Mouse (Mus musculus): ENCODE data around the gene Efl1. TPM values are rescaled to one million over a fixed set of nuclear protein-coding genes. Genes with fewer than 3 reads are reported as not detected.

Gene Efl1
- polyA plus RNA-seq (2016; fragmentation: Nextera tagmentation; extraction: Ambion mirVana), result 21.0 and 24.3 TPM in 2 replicates

- peaks cover 12% of the 10 kb centered on the region for H3K36me3 ChIP-seq
- peak within 1 kb of the TSS; percentile 78 for H3K4me2 ChIP-seq
- peaks cover 14% of the 10 kb centered on the region for H3K4me1 ChIP-seq (replicated peaks)
- peak within 1 kb of the TSS; percentile 74 for H3K4me3 ChIP-seq (replicated peaks)
- H3K9me3 ChIP-seq, result no peaks in the 10 kb centered on the region
- ATAC-seq (ENCODE audit: insufficient number of reproducible peaks, insufficient read depth, low FRiP score, low TSS enrichment, low read depth), result peak; percentile 95
- under 1% methylated on average over 46 of the region's 46 CpGs for WGBS
- no peaks in the 10 kb centered on the region for H3K27me3 ChIP-seq
- no peak within 1 kb of the TSS for H3K27ac ChIP-seq
- peak within 1 kb of the TSS; percentile 65 for H3K9ac ChIP-seq (replicated peaks)
These were observed at the start of gene Efl1, which contains the start of gene Saxo2 for GRCm38 (mm10) chr7:82648353-82649080. Gene Efl1, plus strand, starts transcription at chr7:82648614. Gene Saxo2, minus strand, starts transcription at chr7:82648528.

- H3K27ac ChIP-seq, result no peak overlapping the region
- H3K4me2 ChIP-seq, result no peak overlapping the region
- no peaks in the 10 kb centered on the region for H3K9me3 ChIP-seq
- H3K4me1 ChIP-seq (replicated peaks), result peaks cover 8% of the 10 kb centered on the region; the same call in 1 of the 2 replicates
- no peaks in the 10 kb centered on the region for H3K27me3 ChIP-seq
- no peak overlapping the region for H3K4me3 ChIP-seq (replicated peaks)
- ATAC-seq (ENCODE audit: insufficient number of reproducible peaks, insufficient read depth, low FRiP score, low TSS enrichment, low read depth), result no peak
- 87% methylated on average over 4 of the region's 4 CpGs for WGBS
- no peaks in the 10 kb centered on the region for H3K36me3 ChIP-seq
- no peak overlapping the region for H3K9ac ChIP-seq (replicated peaks)
These were observed 46.4 kb upstream of the Efl1 start for GRCm38 (mm10) chr7:82602008-82602407.

- no peaks in the 10 kb centered on the region for H3K36me3 ChIP-seq
- no peak overlapping the region for H3K9ac ChIP-seq (replicated peaks)
- 86% methylated on average over 6 of the region's 6 CpGs for WGBS
- H3K9me3 ChIP-seq, result no peaks in the 10 kb centered on the region
- ATAC-seq (ENCODE audit: insufficient number of reproducible peaks, insufficient read depth, low FRiP score, low TSS enrichment, low read depth), result no peak
- peaks cover 8% of the 10 kb centered on the region; the same call in 1 of the 2 replicates for H3K4me1 ChIP-seq (replicated peaks)
- H3K27ac ChIP-seq, result no peak overlapping the region
- no peak overlapping the region for H3K4me2 ChIP-seq
- no peak overlapping the region for H3K4me3 ChIP-seq (replicated peaks)
- no peaks in the 10 kb centered on the region for H3K27me3 ChIP-seq
These were observed 43.0 kb upstream of the Efl1 start for GRCm38 (mm10) chr7:82605425-82605824.

- Histone ChIP-seq H3K4me3 (replicated peaks) (no peak overlapping the region), H3K4me1 (replicated peaks) (no peaks in the 10 kb centered on the region), H3K27me3 (no peaks in the 10 kb centered on the region), H3K4me2 (no peak overlapping the region), H3K9ac (replicated peaks) (no peak overlapping the region), H3K36me3 (no peaks in the 10 kb centered on the region), H3K9me3 (no peaks in the 10 kb centered on the region), H3K27ac (no peak overlapping the region)
- WGBS, result 60% methylated on average over 3 of the region's 3 CpGs
- no peak for ATAC-seq (ENCODE audit: insufficient number of reproducible peaks, insufficient read depth, low FRiP score, low TSS enrichment, low read depth)
These were observed 38.8 kb upstream of the Efl1 start for GRCm38 (mm10) chr7:82609629-82610028.

- Histone ChIP-seq H3K4me1 (replicated peaks) (no peaks in the 10 kb centered on the region), H3K4me2 (no peak overlapping the region), H3K36me3 (no peaks in the 10 kb centered on the region), H3K27me3 (no peaks in the 10 kb centered on the region), H3K9ac (replicated peaks) (no peak overlapping the region), H3K4me3 (replicated peaks) (no peak overlapping the region), H3K27ac (no peak overlapping the region), H3K9me3 (no peaks in the 10 kb centered on the region)
- ATAC-seq (ENCODE audit: insufficient number of reproducible peaks, insufficient read depth, low FRiP score, low TSS enrichment, low read depth), result no peak
- 14% methylated on average over 7 of the region's 7 CpGs for WGBS
These were observed 23.1 kb upstream of the Efl1 start for GRCm38 (mm10) chr7:82625342-82625741.

DNA sequence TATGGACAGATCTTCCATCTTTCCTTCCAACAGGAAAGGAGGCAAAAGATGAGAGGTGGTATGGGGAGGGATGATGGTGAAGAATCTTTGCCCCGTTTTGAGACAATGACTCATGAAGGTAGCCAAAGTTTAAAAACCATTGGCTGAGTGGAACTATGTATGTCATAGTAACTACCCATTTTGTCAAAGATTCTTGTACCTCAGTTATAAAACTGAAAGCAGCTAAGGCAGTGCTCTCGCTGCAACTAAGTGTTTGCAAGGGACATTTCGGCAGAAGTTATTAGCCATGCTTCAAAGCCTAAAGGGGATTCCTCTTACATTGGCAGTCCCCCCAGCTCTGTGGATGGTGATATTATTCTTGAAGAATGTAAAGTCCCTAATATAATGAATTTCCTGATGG, 1.2 kb upstream of the Efl1 start:
- Histone ChIP-seq H3K4me1 (replicated peaks) (peaks cover 14% of the 10 kb centered on the region), H3K9me3 (no peaks in the 10 kb centered on the region), H3K4me2 (no peak overlapping the region), H3K9ac (replicated peaks) (no peak overlapping the region), H3K27me3 (no peaks in the 10 kb centered on the region), H3K4me3 (replicated peaks) (no peak overlapping the region), H3K27ac (no peak overlapping the region), H3K36me3 (peaks cover 6% of the 10 kb centered on the region)
- ATAC-seq (ENCODE audit: insufficient number of reproducible peaks, insufficient read depth, low FRiP score, low TSS enrichment, low read depth), result no peak
- WGBS, result 86% methylated on average over 3 of the region's 3 CpGs

DNA sequence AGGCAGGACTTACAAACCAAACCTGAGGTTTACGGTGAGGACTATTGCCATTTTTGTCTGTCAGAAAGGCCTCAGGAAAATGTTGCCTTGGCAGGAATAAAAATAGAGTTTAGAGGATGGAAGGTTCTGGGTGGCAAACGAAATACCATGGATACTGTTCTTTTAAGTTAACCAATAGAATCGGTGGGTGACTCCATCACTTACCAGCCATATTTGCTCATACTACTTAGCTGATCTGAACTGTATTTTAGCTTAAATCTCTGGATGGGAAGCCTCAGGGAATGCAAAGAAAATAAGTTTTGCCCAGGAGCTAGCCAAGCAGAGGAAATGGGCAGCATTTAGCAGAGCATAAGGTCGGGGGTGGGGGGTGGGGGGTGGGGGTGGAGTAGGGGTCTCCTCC, 505 bp upstream of the Efl1 start:
- Histone ChIP-seq H3K36me3 (peaks cover 12% of the 10 kb centered on the region), H3K27me3 (no peaks in the 10 kb centered on the region), H3K4me3 (replicated peaks) (peak overlapping the region; percentile 74), H3K9me3 (no peaks in the 10 kb centered on the region), H3K27ac (no peak overlapping the region), H3K4me2 (peak overlapping the region; percentile 78), H3K4me1 (replicated peaks) (peaks cover 14% of the 10 kb centered on the region), H3K9ac (replicated peaks) (peak overlapping the region; percentile 65)
- 31% methylated on average over 4 of the region's 4 CpGs for WGBS
- ATAC-seq (ENCODE audit: insufficient number of reproducible peaks, insufficient read depth, low FRiP score, low TSS enrichment, low read depth), result no peak; the same call in 1 of the 2 replicates

DNA sequence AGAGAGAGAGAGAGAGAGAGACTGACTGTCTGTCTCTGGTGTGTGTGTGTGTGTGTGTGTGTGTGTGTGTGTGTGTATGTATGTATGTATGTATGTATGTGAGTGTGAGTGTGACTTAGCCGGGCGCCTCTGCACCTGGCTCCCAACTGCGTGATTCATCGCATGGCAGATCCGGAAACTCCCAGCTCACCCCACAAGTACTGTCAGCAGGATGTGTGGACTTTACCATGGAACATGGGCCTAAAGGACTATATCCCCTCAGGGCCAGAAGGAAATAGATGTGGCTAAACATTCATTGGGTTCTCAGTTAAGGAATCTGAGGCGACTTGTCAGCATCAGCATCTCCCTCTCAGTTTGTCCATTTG, 649 bp downstream of the Efl1 start:
- Histone ChIP-seq H3K27ac (no peak overlapping the region), H3K36me3 (peaks cover 12% of the 10 kb centered on the region), H3K9me3 (no peaks in the 10 kb centered on the region), H3K4me1 (replicated peaks) (peaks cover 14% of the 10 kb centered on the region), H3K4me3 (replicated peaks) (peak overlapping the region; percentile 74), H3K27me3 (no peaks in the 10 kb centered on the region), H3K9ac (replicated peaks) (peak overlapping the region; percentile 65), H3K4me2 (peak overlapping the region; percentile 78)
- ATAC-seq (ENCODE audit: insufficient number of reproducible peaks, insufficient read depth, low FRiP score, low TSS enrichment, low read depth), result no peak
- 28% methylated on average over 6 of the region's 6 CpGs for WGBS

DNA sequence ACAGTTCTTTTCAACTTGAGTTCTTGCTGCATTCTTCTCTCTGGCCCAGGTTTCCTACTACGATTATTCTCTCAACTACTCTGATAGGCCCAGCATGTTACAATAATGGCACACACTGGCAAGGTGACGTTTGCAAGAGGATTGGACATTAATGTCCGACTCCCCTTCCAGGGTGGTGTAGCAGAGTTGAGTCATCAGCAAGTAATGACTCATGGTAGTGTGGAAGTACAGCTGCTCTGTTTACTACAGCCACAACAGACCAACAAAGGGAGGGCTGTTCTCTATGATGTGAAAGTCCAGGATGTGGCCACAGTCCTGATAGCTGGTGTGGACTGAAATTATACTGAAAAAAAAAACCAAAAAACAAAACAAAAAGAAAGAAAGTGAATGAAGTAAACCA, 16.2 kb downstream of the Efl1 start:
- Histone ChIP-seq H3K27ac (no peak overlapping the region), H3K27me3 (no peaks in the 10 kb centered on the region), H3K9ac (replicated peaks) (no peak overlapping the region), H3K4me1 (replicated peaks) (no peaks in the 10 kb centered on the region), H3K4me2 (no peak overlapping the region), H3K4me3 (replicated peaks) (no peak overlapping the region), H3K9me3 (peaks cover 10% of the 10 kb centered on the region; the same call in 1 of the 2 replicates), H3K36me3 (peaks cover 70% of the 10 kb centered on the region)
- ATAC-seq (ENCODE audit: insufficient number of reproducible peaks, insufficient read depth, low FRiP score, low TSS enrichment, low read depth), result no peak
- 91% methylated on average over 3 of the region's 3 CpGs for WGBS

GRCm38 (mm10) chr7:82676001-82676400, 27.6 kb downstream of the Efl1 start:
- Histone ChIP-seq H3K9me3 (no peaks in the 10 kb centered on the region), H3K4me1 (replicated peaks) (no peaks in the 10 kb centered on the region), H3K4me3 (replicated peaks) (no peak overlapping the region), H3K4me2 (no peak overlapping the region), H3K36me3 (peaks cover 47% of the 10 kb centered on the region), H3K27me3 (no peaks in the 10 kb centered on the region), H3K27ac (no peak overlapping the region), H3K9ac (replicated peaks) (no peak overlapping the region)
- 67% methylated on average over 5 of the region's 5 CpGs for WGBS
- ATAC-seq (ENCODE audit: insufficient number of reproducible peaks, insufficient read depth, low FRiP score, low TSS enrichment, low read depth), result no peak

DNA sequence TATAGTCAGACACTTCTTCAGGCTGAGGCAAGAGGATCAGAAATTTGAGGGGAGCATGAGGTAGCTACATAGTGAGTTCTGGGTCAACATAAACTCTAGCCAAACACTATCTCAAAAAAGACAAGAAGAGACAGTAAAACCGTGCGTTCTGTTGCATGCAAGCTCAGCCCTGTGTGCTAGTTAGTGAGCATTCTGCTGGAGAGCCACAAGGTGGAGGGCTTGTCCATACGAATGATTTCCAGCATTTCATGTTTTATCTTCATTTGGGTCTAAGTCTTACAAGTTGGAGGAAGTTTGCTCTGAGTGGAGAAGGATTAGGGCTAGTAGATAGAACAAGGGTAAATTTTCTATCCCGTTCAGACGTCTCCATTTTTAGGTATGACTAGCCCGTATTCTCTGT, 28.4 kb downstream of the Efl1 start:
- no peak overlapping the region for H3K9ac ChIP-seq (replicated peaks)
- H3K4me2 ChIP-seq, result no peak overlapping the region
- H3K9me3 ChIP-seq, result no peaks in the 10 kb centered on the region
- 83% methylated on average over 6 of the region's 6 CpGs for WGBS
- no peaks in the 10 kb centered on the region for H3K4me1 ChIP-seq (replicated peaks)
- H3K27me3 ChIP-seq, result no peaks in the 10 kb centered on the region
- ATAC-seq (ENCODE audit: insufficient number of reproducible peaks, insufficient read depth, low FRiP score, low TSS enrichment, low read depth), result no peak
- no peak overlapping the region for H3K27ac ChIP-seq
- H3K4me3 ChIP-seq (replicated peaks), result no peak overlapping the region
- H3K36me3 ChIP-seq, result peaks cover 46% of the 10 kb centered on the region

DNA sequence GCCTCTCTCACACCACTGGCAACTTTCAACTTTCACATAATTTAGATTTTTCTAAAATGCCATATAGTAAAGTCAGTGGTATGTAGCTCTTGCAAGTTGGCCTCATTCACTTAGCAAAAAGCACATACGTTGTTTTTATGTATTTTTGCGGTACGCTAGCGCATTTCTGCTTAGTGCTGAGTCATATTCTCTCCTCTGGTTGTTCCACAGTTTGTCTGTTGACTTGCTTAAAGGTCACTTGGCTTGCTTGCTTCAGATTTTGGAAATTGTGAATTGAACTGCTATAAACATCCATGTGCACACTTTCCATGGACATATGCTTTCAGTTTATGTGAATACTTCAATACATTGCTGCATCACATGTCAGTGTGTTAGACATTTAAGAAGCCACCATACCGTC, 31.5 kb downstream of the Efl1 start:
- 92% methylated on average over 5 of the region's 5 CpGs for WGBS
- Histone ChIP-seq H3K9me3 (no peaks in the 10 kb centered on the region), H3K4me3 (replicated peaks) (no peak overlapping the region), H3K27ac (no peak overlapping the region), H3K4me2 (no peak overlapping the region), H3K27me3 (no peaks in the 10 kb centered on the region), H3K36me3 (peaks cover 44% of the 10 kb centered on the region), H3K4me1 (replicated peaks) (no peaks in the 10 kb centered on the region), H3K9ac (replicated peaks) (no peak overlapping the region)
- ATAC-seq (ENCODE audit: insufficient number of reproducible peaks, insufficient read depth, low FRiP score, low TSS enrichment, low read depth), result no peak
